Mouse (Mus musculus): ENCODE results near the gene Nxnl2.
A peak's percentile ranks its signal among the peaks of the same experiment; 100 is the strongest.
"Not testable (repeated sequence)": the region's sequence is repeated elsewhere in the genome, so short reads cannot be mapped to it uniquely, and the experiment has no call there.

Gene Nxnl2

DNA sequence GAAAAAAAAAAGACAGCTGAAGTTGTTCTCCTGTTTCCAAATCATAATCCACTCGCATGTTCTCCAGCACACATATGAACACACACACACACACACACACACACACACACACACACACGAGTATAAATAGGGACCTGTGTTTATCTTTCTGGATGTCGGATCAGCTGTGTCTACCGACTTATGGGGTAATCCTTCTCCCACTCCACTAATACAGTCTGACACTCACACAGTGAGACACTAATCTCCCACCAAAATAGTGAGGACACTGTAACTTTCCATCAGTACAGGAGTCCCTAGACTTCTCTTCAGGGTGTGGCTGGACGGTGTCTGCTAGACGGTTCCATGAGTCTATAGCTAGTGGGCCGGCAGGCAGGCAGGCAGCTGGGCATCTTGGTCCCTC is 11.4 kb downstream of the Nxnl2 start:
- no peak for DNase-seq

DNA sequence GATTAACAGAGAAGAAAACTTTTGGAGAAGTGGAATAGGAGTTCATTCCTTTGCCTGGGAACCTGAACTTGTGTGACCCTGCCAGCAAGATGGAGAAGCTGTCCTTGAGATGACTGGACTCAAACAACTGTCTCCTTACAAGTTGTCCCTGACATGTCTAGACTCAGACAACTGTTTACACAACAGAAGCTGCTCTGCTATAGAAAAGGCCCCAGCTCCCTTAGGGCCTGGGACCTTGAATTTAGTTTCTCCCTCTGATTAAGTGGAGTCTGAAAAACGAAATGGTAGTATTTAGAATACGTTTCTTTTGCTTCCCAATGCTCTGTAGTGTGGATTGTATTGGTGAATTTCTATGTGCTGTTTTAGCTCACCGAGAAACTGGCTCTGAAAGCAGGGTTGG is 14.1 kb downstream of the Nxnl2 start:
- DNase-seq: no peak

DNA sequence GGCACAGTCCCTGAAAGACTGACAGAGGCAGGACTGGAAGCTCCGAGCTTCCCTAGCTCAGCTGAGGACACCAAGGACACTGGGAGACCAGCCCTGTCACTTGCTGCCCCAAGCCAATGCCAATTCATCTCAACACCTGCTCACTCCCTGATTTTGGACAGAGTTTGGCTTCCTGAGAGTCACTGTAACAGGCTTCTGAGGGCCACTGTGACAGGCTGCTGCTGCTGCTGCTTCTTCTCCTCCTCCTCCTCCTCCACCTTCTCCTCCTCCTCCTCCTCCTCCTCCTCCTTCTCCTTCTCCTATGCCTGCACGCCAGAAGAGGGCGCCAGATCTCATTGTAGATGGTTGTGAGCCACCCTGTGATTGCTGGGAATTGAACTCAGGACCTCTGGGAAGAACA is 19.5 kb downstream of the Nxnl2 start:
- DNase-seq: no peak

DNA sequence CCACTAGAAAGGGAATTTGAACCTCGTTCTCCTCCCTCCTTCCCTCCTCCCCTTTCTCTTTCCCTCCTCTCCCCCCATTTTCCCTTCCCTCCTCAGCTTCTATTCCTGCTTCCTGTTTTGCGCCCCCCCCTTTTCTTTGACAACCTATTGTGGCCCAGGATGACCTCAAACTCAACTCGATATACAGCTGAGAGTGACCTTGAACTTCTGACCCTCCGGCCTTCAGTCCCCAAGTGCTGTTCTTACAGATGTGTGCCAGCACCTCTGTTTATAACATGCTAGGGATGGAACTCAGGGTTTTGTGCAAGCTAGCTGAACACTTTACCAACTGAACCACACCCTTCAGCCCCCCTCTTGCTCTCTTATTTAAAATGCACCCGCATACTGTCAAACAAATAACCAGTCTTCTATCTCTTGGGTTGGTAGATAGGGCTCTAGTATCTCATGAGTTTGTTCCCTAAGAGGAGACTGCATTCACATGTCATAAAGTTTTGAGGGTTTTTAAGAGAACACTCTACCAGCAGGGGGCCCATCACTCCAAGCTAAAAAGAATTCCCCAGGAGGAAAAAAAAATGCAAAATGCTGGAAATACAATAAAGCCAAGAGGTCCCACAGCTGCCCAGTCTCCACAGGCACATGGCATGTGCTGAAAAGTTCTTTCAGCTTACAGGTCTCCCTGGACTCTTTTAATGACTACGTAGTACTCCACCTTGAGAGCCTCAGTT is 20.8 kb downstream of the Nxnl2 start:
- no peak for DNase-seq

DNA sequence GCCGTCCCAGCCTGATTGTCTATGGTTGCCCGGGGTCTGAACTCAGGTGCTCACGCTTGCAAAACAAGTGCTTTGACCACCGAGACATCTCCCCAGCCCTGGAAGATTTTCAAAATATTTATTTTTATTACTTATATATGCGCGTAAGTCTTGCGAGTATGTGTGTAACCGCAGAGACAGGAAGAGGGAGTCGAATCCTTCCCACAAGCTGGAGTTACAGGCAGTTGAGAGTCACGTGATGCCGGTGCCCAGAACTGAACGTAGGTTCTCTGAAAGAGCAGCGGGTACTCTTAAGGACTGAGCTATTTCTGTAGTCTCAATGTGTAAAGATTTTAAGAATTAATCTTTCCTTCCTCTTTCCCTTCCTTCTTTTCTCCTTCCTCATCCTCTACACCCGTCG is 23.1 kb downstream of the Nxnl2 start:
- no peak for DNase-seq

DNA sequence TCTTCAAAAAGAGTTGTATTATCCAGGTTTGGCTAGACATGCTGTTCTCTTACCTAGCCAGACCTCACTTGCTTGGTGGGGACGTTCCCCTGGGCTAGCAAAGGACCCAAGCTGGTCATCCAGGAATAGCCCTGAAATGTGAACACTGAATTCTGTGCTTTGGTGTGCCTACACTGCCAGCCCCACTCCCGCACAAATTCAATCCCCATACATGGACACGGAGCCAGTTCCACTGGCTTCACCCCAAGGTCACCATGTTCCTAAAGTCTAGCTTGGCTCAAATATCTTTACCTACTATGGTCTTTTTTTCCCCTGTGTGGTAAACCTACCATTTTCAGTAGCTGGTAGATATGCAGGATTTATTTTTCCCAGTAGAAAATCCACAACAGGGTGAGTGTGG is 26.9 kb downstream of the Nxnl2 start:
- DNase-seq: no peak

DNA sequence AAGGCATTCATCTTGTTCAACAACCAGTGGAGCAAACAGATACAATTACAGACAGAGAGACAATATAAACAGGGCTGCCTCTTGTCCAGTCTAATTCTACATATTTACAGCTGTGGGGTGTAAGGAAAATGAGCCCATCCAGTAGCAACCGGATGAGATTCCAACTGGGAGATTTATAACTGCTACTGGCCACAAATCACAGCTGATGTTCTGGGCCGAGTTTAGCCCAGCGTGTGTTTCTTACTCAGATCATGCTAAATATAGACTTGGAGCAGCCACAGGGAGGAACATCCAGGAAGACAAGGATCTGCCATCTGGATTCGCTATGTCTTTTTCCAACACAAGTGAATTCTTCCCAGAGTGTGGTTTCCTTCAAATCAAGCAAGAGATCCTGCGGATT is 27.4 kb downstream of the Nxnl2 start:
- DNase-seq: no peak

DNA sequence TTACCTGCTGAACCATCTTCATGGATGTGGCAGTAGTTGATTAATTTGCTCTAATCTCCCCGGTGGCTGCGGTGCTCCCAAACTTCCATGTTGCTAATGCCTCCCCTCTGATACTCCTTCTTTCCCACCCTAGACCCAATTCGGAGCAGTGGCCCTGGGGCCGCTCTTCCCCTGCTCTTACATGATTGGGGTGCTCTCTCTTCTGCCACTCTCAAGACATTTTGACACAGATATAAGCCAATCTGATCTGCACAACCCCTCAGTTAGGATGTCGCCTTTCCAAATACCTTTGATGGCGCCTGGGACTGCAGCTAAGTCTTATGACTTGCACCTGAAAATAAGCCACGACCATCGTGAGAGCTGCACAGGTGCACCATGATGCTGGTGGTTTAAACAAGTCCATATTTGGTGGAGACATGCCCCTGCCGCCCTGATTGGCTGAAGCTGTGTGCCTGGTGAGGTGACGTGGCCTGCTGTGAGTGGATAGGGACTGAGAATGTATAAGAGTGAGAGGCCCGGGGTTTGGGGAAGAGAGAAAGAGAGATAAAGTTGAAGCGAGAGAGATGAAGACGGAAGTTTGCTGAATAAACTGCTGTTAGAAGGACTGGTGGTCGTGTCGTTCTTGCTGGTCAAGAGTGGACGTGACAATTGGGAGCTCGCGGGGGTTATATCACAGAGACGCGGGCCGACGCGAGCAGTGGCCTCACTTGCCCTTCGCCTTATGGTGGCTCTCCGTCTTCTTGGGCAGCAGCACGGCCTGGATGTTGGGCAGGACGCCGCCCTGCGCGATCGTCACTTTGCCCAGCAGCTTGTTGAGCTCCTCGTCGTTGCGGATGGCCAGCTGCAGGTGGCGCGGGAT is 31.4 kb downstream of the Nxnl2 start:
- DNase-seq: not testable (repeated sequence)

DNA sequence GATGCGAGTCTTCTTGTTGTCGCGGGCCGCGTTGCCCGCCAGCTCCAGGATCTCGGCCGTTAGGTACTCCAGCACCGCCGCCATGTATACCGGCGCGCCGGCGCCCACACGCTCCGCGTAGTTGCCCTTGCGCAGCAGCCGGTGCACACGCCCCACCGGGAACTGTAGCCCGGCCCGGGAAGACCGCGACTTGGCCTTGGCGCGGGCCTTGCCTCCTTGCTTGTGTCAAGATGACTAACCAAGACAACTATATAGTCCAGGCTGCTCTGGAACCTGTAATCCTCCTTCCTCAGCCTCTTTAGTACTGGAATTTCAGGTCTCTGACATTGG is 32.0 kb downstream of the Nxnl2 start:
- DNase-seq: peak; percentile 27 to 62

DNA sequence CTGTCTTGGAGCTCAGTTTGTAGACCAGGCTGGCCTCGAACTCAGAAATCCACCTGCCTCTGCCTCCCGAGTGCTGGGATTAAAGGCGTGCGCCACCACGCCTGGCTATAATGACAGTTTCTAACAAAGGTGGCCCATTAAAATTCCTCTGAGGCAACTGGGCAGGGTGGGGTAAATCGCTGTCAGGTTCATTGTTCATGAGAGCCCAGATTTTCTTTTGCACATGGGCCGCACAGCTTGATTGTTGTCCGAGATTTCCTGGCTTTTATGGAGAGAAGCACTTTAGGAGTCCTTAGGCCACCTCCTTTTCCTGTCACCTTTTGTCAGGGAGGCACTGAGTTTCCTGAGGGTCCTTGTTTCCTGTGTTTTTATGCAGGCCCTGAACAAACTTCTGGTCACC is 32.6 kb downstream of the Nxnl2 start:
- DNase-seq: no peak

DNA sequence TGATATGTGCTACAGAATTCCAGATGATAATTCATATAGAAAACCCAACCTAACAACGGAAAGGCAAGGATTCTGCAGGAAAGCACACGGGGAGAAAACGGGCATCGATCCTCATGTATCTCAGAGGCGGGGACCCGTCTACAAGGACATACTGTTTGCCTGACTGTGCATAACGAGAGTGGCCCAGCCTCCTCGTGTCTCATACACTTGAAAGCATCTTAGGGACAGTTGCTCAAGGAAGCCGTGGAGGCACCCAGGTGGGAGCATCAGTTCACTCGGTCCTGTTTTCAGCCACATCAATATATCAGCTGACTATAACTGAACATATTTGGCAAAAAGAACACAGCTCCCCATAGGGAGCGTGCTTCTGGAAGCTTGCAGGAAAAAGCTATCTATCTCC is 33.3 kb downstream of the Nxnl2 start:
- not testable (repeated sequence) for DNase-seq

DNA sequence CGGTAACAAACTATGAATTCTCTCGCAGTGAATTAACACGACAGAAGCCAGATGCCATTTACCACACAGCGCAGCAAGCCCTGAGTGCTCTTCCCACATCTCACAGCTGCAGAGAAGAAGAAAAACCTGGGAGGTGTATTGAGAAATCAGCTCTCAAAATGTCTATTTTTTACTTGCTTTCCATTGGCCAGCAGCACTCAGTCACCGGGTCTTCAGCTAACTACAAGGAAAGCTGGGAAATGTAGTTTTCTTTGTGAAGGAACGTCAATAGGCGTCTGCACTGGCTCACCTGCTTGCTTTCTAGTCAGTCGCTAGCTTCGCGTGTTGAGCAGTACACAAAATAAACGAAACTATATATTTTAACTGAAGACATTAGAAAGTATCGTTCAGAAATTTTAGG is 37.1 kb downstream of the Nxnl2 start:
- DNase-seq: no peak

DNA sequence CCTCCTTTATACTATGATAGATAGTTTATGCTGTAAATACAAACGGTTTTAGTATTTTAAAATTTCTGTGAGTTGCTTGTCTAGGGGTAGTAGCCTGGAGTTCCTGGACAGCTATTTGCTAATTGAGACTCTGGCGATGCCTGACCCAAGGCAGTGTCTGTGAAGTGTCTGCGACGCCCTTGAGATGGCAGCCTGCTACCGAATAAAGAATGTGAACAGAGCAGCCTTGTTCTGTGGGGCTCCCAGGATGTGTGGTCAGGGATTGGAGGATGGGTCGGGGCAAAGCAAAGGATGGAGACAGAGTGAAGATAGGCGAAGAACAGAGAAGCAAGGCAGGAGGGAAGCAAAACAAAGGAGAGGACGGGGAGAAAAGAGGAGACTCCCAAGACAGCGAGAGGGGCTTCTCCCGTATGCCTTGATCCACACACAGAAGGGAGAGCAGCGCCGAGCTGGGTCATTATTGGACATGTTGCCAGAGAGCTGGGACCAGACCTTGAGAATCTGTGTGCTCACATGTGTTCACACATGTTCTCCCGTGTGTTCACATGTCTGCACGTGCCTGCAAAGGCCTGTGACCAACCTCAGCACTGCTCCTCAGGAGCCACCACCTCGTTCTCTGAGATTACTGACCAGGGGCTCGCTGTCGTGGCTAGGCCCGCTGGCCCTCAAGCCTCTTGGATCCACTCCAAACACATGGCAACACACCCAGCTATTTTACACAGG is 37.7 kb downstream of the Nxnl2 start:
- DNase-seq: no peak

DNA sequence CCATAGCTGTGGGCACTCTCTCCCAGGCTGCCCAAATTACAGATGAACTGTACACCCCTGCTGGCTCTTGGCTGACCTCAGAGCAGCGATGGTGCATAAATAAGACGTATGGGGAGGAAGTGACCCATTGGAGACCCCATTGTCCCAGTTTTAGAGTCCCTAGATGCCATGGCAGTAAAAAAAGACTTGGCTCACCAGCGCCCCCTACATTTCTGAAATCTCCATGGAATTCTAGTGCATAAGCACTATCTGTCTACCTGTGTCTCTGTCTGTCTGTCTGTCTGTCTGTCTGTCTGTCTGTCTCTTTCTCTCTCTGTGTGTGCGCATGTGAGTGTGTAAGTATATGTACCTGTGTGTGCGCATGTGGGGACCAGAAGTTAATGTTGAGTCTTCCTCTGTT is 39.8 kb downstream of the Nxnl2 start:
- no peak for DNase-seq

DNA sequence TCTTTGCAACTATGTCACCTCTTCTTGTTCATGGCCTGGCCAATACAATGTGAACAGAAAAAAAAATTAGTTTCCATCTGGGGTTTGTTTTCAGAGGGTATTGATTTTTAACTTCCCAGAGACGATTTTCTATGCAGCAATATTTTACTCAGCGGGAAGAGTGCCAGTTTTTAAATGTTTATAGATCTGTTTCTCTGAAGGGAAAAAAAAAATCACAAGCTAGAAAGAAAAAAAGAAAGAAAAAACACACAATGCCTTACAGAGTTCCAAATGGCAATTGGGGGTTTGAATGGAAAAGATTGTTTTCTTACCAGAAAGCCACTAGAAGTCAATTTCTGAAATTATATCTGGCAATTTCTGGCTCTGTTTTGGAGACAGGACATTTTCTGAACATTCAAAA is 43.9 kb downstream of the Nxnl2 start:
- DNase-seq: no peak

DNA sequence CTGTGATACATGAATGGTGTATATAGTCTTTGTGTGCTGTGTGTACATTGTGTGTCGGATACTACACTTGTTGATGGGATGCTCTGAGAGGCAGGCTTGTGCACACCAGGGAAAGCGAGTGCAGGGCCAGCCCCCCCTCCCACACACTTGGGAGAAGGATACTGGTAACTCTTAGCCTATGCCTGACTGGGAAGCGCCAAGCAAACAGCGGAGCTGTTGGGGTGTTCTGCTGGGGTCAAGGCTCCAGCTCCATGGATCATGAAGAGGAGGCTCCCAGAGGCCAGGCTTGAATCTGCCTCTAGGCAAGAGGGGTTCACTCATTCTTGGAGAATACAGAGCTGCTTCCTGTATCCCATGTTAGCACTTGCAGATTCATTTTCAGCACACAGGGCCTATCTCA is 50.1 kb downstream of the Nxnl2 start:
- DNase-seq: no peak

DNA sequence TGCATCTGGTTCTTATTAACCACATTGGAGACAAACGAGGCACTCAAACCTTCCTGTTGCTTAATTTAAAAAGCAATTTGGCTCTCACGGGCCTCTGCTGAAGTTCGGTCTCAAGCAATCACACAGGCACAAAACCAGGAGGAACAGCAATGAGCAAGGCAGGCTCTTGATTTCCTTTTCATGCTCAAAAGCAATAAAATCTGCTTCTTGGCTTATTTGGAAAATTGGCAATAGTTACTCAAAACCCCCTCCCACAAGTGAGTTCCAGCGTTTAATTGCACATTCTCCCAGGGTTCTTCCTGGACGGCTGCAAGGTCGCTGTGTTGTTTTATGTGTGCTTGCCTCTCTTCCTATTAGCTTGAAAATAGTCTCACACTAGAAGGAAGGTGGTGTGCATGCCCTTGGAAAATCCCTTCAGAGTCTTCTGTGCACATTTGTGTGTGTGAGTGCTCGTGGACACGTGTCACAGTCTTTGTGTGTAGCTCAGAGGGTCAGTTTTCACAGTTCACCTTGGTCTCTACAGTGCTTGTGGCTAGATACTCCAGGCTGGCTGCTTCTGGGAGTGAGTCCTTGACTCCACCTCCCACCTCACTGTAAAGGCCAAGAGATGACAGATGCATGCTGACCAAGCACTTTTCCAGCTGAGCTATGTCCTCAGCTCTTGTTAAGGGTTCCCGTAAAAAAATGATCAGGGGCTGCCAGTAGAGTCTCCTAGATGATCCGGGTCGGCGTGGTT is 50.8 kb downstream of the Nxnl2 start:
- no peak for DNase-seq
